Mouse (Mus musculus) thymus, adult 2 months (tissue): ENCODE results near the gene Emc8.

Experiments used
- CTCF ChIP-seq: fragments of 200-500 bp; IDR thresholded peaks from 2 replicates; pipeline ENCODE4 v1.5.1; 2012; ENCODE audit warnings: mild to moderate bottlenecking, control low read depth, low read length, moderate library complexity, borderline replicate concordance; ENCODE audit not compliant: control insufficient read depth, poor library complexity, insufficient read depth; ENCODE audit errors: extremely low read depth
- POLR2A ChIP-seq: fragments of 200-500 bp; IDR thresholded peaks from 2 replicates; pipeline ENCODE4 v1.6.1; 2012; ENCODE audit warnings: mild to moderate bottlenecking, low read length, control low read depth, moderate library complexity; ENCODE audit not compliant: control insufficient read depth, poor library complexity, insufficient read depth; ENCODE audit errors: extremely low read depth

DNA sequence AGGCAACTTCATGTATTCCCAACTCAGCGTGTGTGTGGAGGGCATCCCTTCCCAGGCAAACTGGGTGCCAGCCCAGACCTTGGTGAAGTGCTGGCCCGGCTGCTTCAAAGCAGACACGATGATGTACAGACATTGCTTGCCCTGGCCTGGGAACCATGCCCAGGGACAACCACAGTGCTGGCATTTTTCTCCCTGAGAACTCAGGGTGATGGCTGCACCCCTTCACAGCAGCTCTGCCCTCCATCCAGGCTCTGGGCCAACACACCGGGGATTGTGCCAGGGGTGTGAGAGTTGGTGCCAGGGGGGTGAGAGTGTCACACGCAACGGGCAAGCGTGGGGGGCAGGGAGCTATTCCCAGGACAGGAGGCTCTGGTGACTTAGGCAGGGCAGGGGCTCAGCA is 23.7 kb downstream of the Emc8 start:
- TF ChIP-seq CTCF: no peak
- TF ChIP-seq POLR2A: no peak
